19 mouse cellular contexts compared by ENCODE assay signal in the genomic region with DNA sequence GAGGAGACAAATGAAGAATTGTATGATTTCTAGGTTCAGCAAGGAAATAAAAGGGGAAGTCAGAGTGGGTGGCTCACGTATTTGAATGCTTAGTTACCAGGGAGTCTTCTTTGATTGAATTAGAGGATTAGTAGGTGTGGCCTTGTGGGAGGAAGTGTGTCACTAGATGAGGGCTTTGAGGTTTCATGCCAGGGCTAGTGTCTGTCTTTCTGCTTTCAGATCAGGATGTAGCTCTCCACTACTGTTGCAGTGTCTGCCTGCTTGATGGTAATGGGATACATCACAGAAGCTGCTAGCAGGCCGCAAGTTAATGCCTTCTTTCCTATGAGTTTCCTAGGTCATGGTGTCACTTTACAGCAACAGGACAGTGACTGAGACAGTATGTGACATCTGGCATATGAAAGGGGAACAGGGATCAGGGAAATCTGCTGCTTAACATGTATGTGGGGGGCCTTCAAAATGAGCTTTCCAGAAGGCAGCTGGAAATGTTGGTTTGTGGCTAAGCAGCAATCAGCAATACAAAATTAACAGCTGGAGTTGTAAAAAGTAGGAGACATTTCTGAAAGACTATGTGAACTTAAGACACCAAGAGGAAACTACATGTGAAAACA. TPM values are rescaled to one million over a fixed set of nuclear protein-coding genes. Genes with fewer than 3 reads are reported as not detected.
DNase-seq lines count a peak whose midpoint lies in the region; ATAC-seq lines count a peak whose summit lies in the region.
"Had no signal": no experiment of that assay in that cellular context is flagged by ENCODE, and none has a peak within 500 bp of the region (broad histone marks: within the 10 kb centered on the region; RNA-seq: fewer than 3 reads in every experiment).

No protein-coding gene starts in this region.

- H3K4me1 ChIP-seq in kidney, embryonic 14.5 days (ENCODE audit: control insufficient read depth, insufficient read depth, low read length) = no peaks in the 10 kb centered on the region
- H3K4me1 ChIP-seq: midbrain, embryonic 12.5 days had no signal

- 23% methylated on average over 2 of the region's 2 CpGs for WGBS in kidney, embryonic 14.5 days

- no peak overlapping the region for H3K27ac ChIP-seq in kidney, embryonic 14.5 days (ENCODE audit: low read depth, low read length)
- H3K27ac ChIP-seq: heart, adult 2 months; midbrain, embryonic 12.5 days had no signal

- intact Hi-C loops in heart, postnatal 10 days (cut with DNase I) = no loop called here

- H3K9ac ChIP-seq in kidney, embryonic 14.5 days (ENCODE audit: low read depth, low read length) = no peak overlapping the region
- H3K9ac ChIP-seq: midbrain, embryonic 12.5 days had no signal

- no peak for DNase-seq in kidney, adult 11 months
- peak; percentile 55 for DNase-seq in A20 (ENCODE audit: low read depth, low spot score)
- DNase-seq in T-cell, adult 2 months (ENCODE audit: low spot score) = peak; percentile 74
- no peak for DNase-seq in heart, postnatal 10 days
- DNase-seq in Muller cell, postnatal 12 days (ENCODE audit: inconsistent ontology term) = no peak
- DNase-seq in c-Kit-positive CD71-positive TER-119-positive erythroid progenitor cells, embryonic 14.5 days (ENCODE audit: low spot score) = no peak
- DNase-seq: cerebellum, postnatal 10 days; heart, postnatal 36 days; kidney, adult 8-10 months; layer of hippocampus, adult 9-11 months; lung, adult 18-20 months; right cerebral cortex, postnatal 14 days had no signal

- no peaks in the 10 kb centered on the region for H3K9me3 ChIP-seq in kidney, embryonic 14.5 days (ENCODE audit: control insufficient read depth, low read length)
- H3K9me3 ChIP-seq: midbrain, embryonic 12.5 days had no signal

- ATAC-seq in kidney, embryonic 14.5 days (ENCODE audit: low FRiP score, low TSS enrichment) = peak; percentile 81; the same call in 1 of the 2 replicates
- peak; percentile 71 for ATAC-seq in megakaryocyte-erythroid progenitor cell, adult 5-6 weeks (replicated peaks; ENCODE audit: low FRiP score, low TSS enrichment, poor library complexity, severe bottlenecking)

- H3K4me2 ChIP-seq in kidney, embryonic 14.5 days (replicated peaks; ENCODE audit: low read depth, low read length) = no peak overlapping the region
- H3K4me2 ChIP-seq: midbrain, embryonic 12.5 days had no signal

- H3K27me3 ChIP-seq in kidney, embryonic 14.5 days (ENCODE audit: control insufficient read depth, insufficient read depth, low read length) = no peaks in the 10 kb centered on the region
- H3K27me3 ChIP-seq: midbrain, embryonic 12.5 days had no signal

- H3K4me3 ChIP-seq in kidney, embryonic 14.5 days (ENCODE audit: low read length) = no peak overlapping the region
- H3K4me3 ChIP-seq: heart, adult 2 months; midbrain, embryonic 12.5 days had no signal

- no peaks in the 10 kb centered on the region for H3K36me3 ChIP-seq in kidney, embryonic 14.5 days (ENCODE audit: control insufficient read depth, insufficient read depth, low read length)
- H3K36me3 ChIP-seq: midbrain, embryonic 12.5 days had no signal

RNA-seq across cellular contexts. Expression of a gene that starts 11.4 kb away (rescaled TPM):
- polyA plus RNA-seq in kidney, embryonic 14.5 days (2014; fragmentation: Nextera tagmentation; extraction: Ambion mirVana) = not detected in 2 replicates
- total RNA-seq in megakaryocyte-erythroid progenitor cell, adult 5-6 weeks (2014; fragmentation: Nextera tagmentation) = not detected in 2 replicates
- not detected in 2 replicates for total RNA-seq in megakaryocyte-erythroid progenitor cell, adult 5-6 weeks (2017)
- not detected for total RNA-seq in heart, postnatal 10 days (2021)
- total RNA-seq: heart, adult 2 months; heart, postnatal 36 days had no signal
- polyA plus RNA-seq: C2C12; heart, adult 2 months; limb, embryonic 11.5 days; midbrain, embryonic 12.5 days; neural tube, embryonic 14.5 days had no signal

RNA-seq across cellular contexts. Expression of a gene that starts 25.9 kb away (rescaled TPM):
- not detected in 2 replicates for polyA plus RNA-seq in kidney, embryonic 14.5 days (2014; fragmentation: Nextera tagmentation; extraction: Ambion mirVana)
- 0.44 TPM in 1 of 2 replicates, not detected in the other for total RNA-seq in megakaryocyte-erythroid progenitor cell, adult 5-6 weeks (2014; fragmentation: Nextera tagmentation)
- total RNA-seq in megakaryocyte-erythroid progenitor cell, adult 5-6 weeks (2017) = not detected in 2 replicates
- total RNA-seq in heart, postnatal 10 days (2021) = 1 to 10 TPM; 1.0 to 1.1 TPM
- polyA plus RNA-seq: C2C12; heart, adult 2 months; limb, embryonic 11.5 days; midbrain, embryonic 12.5 days; neural tube, embryonic 14.5 days had no signal

RNA-seq across cellular contexts. Expression of a gene that starts 31.7 kb away (rescaled TPM):
- not detected in 2 replicates for polyA plus RNA-seq in kidney, embryonic 14.5 days (2014; fragmentation: Nextera tagmentation; extraction: Ambion mirVana)
- 0.44 TPM in 1 of 2 replicates, not detected in the other for total RNA-seq in megakaryocyte-erythroid progenitor cell, adult 5-6 weeks (2014; fragmentation: Nextera tagmentation)
- total RNA-seq in megakaryocyte-erythroid progenitor cell, adult 5-6 weeks (2017) = not detected in 2 replicates
- total RNA-seq in heart, postnatal 10 days (2021) = 1 to 10 TPM; 1.0 to 1.1 TPM
- polyA plus RNA-seq: C2C12; heart, adult 2 months; limb, embryonic 11.5 days; midbrain, embryonic 12.5 days; neural tube, embryonic 14.5 days had no signal

RNA-seq across cellular contexts. Expression of a gene that starts 37.5 kb away (rescaled TPM):
- not detected in 2 replicates for polyA plus RNA-seq in kidney, embryonic 14.5 days (2014; fragmentation: Nextera tagmentation; extraction: Ambion mirVana)
- total RNA-seq in megakaryocyte-erythroid progenitor cell, adult 5-6 weeks (2014; fragmentation: Nextera tagmentation) = 0.44 TPM in 1 of 2 replicates, not detected in the other
- 0.95 TPM in 1 of 2 replicates, not detected in the other for total RNA-seq in megakaryocyte-erythroid progenitor cell, adult 5-6 weeks (2017)
- 1 to 10 TPM in 1 of 2 experiments, not detected in 1; 1.1 TPM for total RNA-seq in heart, postnatal 10 days (2021)
- polyA plus RNA-seq: C2C12; heart, adult 2 months; limb, embryonic 11.5 days; midbrain, embryonic 12.5 days; neural tube, embryonic 14.5 days had no signal

RNA-seq across cellular contexts. Expression of a gene that starts 43.3 kb away (rescaled TPM):
- not detected in 2 replicates for polyA plus RNA-seq in kidney, embryonic 14.5 days (2014; fragmentation: Nextera tagmentation; extraction: Ambion mirVana)
- 0.44 TPM in 1 of 2 replicates, not detected in the other for total RNA-seq in megakaryocyte-erythroid progenitor cell, adult 5-6 weeks (2014; fragmentation: Nextera tagmentation)
- total RNA-seq in megakaryocyte-erythroid progenitor cell, adult 5-6 weeks (2017) = not detected in 2 replicates
- total RNA-seq in heart, postnatal 10 days (2021) = 1 to 10 TPM; 1.0 to 1.1 TPM
- polyA plus RNA-seq: C2C12; heart, adult 2 months; limb, embryonic 11.5 days; midbrain, embryonic 12.5 days; neural tube, embryonic 14.5 days had no signal

Comparison
In these comparisons a context has a peak if more than half of its experiments do, and no peak if none do; other contexts are left out.
1. DNase-seq: peak in A20 (single experiment) and T-cell, adult 2 months (single experiment); none in kidney, adult 11 months (single experiment), heart, postnatal 10 days (0 of 2), Muller cell, postnatal 12 days (single experiment) and c-Kit-positive CD71-positive TER-119-positive erythroid progenitor cells, embryonic 14.5 days (single experiment).